Mouse (Mus musculus): Measurements from ENCODE around the gene Rpl14. TPM values are rescaled to one million over a fixed set of nuclear protein-coding genes. Genes with fewer than 3 reads are reported as not detected.
A peak's percentile ranks its signal among the peaks of the same experiment; 100 is the strongest.

Gene Rpl14
- polyA plus RNA-seq, 1 experiment from 2014 or later = 782 TPM

DNA sequence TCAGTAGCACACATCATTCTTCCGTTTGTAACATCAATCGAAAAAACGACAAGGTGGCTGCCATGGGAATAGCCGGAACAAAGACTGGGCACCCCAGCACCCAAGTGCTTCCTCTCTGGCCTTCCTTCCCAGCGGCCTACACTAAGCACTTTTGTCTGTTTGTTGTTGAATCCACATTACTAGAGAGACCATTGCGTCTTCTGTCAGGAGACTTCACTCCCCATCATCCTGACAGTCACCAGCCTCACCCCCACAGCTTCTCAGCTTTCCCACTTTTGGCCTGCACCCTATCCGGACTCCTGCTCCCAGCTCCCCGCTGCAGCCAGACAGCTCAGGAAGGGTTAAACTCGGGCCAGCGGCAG is 48.1 kb downstream of the Rpl14 start:
- peaks cover 5% of the 10 kb centered on the region for H3K4me1 ChIP-seq (replicated peaks; ENCODE audit: control insufficient read depth, insufficient read depth, low read length)
- H3K9ac ChIP-seq (ENCODE audit: low read length) = 0 out of 2 replicates have a peak overlapping the region, but pooled peaks have one; percentile 15
- H3K27ac ChIP-seq (ENCODE audit: low read length) = no peak overlapping the region
- H3K36me3 ChIP-seq (ENCODE audit: control insufficient read depth, insufficient read depth, low read length) = no peaks in the 10 kb centered on the region
- H3K4me3 ChIP-seq (ENCODE audit: low read length) = 0 out of 2 replicates have a peak overlapping the region, but pooled peaks have one; percentile 12
- no peak for ATAC-seq (ENCODE audit: low read depth)
- 17% methylated on average over 10 of the region's 10 CpGs for WGBS
- peak overlapping the region; percentile 46 for H3K4me2 ChIP-seq (ENCODE audit: low read depth, low read length)
- H3K27me3 ChIP-seq (ENCODE audit: control insufficient read depth, insufficient read depth, low read depth, low read length) = peaks cover 3% of the 10 kb centered on the region
- peaks cover 5% of the 10 kb centered on the region; the same call in 1 of the 2 replicates for H3K9me3 ChIP-seq (ENCODE audit: control insufficient read depth, low read length)

DNA sequence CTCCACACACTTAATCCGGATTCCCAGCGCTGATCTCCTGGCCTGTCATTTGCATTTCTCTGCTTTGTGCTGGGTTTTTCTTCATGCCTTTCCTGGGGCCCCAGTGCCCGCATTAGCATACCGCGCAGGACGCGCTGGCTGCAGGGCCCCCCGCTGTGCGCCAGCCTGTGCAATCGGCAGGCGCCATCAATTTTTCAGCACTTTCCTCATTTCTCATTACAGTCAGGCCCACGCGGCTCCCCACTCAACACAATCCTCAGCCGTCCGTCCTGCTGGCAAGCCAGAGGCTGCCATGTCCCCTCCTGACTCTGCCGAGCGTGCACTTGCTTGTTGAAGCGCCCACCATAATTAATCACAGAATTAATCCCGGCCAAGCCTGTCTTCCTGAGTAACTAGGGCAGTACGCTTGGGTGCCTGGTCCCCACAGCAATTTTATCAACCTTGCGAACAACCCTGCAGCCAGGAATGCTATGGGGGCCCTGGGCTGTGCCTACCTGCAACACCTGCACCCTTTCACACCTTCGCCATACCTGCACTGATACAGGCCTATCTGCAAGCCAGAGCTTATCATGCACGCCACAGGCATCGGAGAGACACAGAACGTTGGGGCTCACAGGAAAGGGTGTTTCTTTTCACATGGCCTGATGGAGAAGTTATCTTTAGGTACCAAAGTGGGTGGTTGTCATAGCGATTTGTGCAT is 48.6 kb downstream of the Rpl14 start:
- Histone ChIP-seq H3K36me3 (ENCODE audit: control insufficient read depth, insufficient read depth, low read length) (no peaks in the 10 kb centered on the region), H3K9ac (ENCODE audit: low read length) (0 out of 2 replicates have a peak overlapping the region, but pooled peaks have one; percentile 15), H3K4me2 (ENCODE audit: low read depth, low read length) (peak overlapping the region; percentile 46), H3K27ac (ENCODE audit: low read length) (no peak overlapping the region), H3K27me3 (ENCODE audit: control insufficient read depth, insufficient read depth, low read depth, low read length) (peaks cover 3% of the 10 kb centered on the region), H3K4me1 (replicated peaks; ENCODE audit: control insufficient read depth, insufficient read depth, low read length) (peaks cover 5% of the 10 kb centered on the region), H3K4me3 (ENCODE audit: low read length) (0 out of 2 replicates have a peak overlapping the region, but pooled peaks have one; percentile 12), H3K9me3 (ENCODE audit: control insufficient read depth, low read length) (peaks cover 5% of the 10 kb centered on the region; the same call in 1 of the 2 replicates)
- WGBS = 13% methylated on average over 26 of the region's 26 CpGs
- no peak for ATAC-seq (ENCODE audit: low read depth)

DNA sequence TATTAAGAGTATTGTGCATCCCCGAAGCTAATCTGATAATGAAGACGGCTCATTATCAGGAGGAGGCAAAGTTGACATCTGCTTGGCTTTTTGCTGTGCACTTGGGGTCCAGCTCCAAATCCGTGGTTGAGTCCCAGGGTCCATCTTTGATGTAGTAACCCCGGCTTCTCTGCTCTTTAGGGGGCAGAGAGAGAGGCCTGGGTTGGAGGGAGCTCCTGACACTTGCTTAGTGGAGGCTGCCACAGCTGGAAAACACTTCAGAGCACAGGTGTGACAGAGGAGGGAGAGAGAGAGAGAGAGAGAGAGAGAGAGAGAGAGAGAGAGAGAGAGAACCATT is 49.1 kb downstream of the Rpl14 start:
- H3K27ac ChIP-seq (ENCODE audit: low read length) = no peak overlapping the region
- no peak overlapping the region for H3K4me2 ChIP-seq (ENCODE audit: low read depth, low read length)
- H3K27me3 ChIP-seq (ENCODE audit: control insufficient read depth, insufficient read depth, low read depth, low read length) = peaks cover 3% of the 10 kb centered on the region
- no peaks in the 10 kb centered on the region for H3K36me3 ChIP-seq (ENCODE audit: control insufficient read depth, insufficient read depth, low read length)
- H3K4me3 ChIP-seq (ENCODE audit: low read length) = no peak overlapping the region
- H3K4me1 ChIP-seq (replicated peaks; ENCODE audit: control insufficient read depth, insufficient read depth, low read length) = peaks cover 5% of the 10 kb centered on the region
- no peak overlapping the region for H3K9ac ChIP-seq (ENCODE audit: low read length)
- ATAC-seq (ENCODE audit: low read depth) = no peak
- 35% methylated on average over 4 of the region's 4 CpGs for WGBS
- peaks cover 8% of the 10 kb centered on the region; the same call in 1 of the 2 replicates for H3K9me3 ChIP-seq (ENCODE audit: control insufficient read depth, low read length)

Other genes with a start within 250 kb of the Rpl14 start
- 155 and 173 TPM in 2 replicates for gene Eif1b, start 79.2 kb upstream of the Rpl14 start, polyA plus RNA-seq (2015; fragmentation: Nextera tagmentation; extraction: Ambion mirVana)
- 9.3 and 10.8 TPM in 2 replicates for gene Entpd3, start 31.6 kb upstream of the Rpl14 start, polyA plus RNA-seq (2015; fragmentation: Nextera tagmentation; extraction: Ambion mirVana)

Data from lung, embryonic 16.5 days (tissue).